Mouse (Mus musculus) C2C12 (cell line): ENCODE results near the gene Gli2.

ENCODE experiments used
- CEBPB ChIP-seq: IDR thresholded peaks from one replicate; pipeline ENCODE4 v1.6.1; 2011; ENCODE audit warnings: low read depth, mild to moderate bottlenecking, control low read depth, moderate library complexity
- CTCF ChIP-seq: IDR thresholded peaks from one replicate; pipeline ENCODE4 v1.5.1; 2011; ENCODE audit not compliant: control insufficient read depth, insufficient read depth, insufficient read length
- MAX ChIP-seq: IDR thresholded peaks from one replicate; pipeline ENCODE4 v1.6.1; 2011; ENCODE audit warnings: mild to moderate bottlenecking, control low read depth
- MYOD1 ChIP-seq: IDR thresholded peaks from one replicate; pipeline ENCODE4 v1.6.1; 2011; ENCODE audit warnings: low read depth; ENCODE audit not compliant: control insufficient read depth, insufficient read length
- MYOG ChIP-seq: IDR thresholded peaks from one replicate; pipeline ENCODE4 v1.6.1; 2011; ENCODE audit not compliant: control insufficient read depth, insufficient read length; ENCODE audit errors: extremely low read depth
- USF1 ChIP-seq: IDR thresholded peaks from one replicate; pipeline ENCODE4 v1.6.1; 2011; ENCODE audit warnings: low read depth, mild to moderate bottlenecking, control low read depth, moderate library complexity

DNA sequence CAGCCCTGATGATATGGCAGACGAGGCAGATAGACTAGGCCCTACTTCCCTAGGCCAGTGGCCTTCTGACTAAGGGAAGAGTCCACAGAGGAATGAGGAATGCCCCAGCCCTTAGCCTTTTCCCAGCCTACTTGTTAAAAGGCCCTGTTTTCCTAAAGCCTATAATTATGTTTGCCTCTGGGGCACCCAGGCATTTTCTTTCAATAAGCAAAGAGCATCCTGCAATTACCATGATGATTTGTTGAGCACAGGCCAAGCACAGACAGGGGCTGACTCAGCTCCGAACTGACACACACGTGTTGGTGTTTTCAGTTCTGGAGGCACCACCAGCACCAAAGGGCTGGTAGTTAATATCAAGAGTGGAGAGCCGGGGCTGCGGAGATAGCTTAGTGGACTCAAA lies 162.0 kb downstream of the Gli2 start:
- TF ChIP-seq CTCF (no peak), USF1 (no peak), MAX (no peak), MYOG (no peak), CEBPB (no peak), MYOD1 (no peak)
